Mouse (Mus musculus) brain, embryonic 18.5 days (tissue): ENCODE results near the gene Lpin1.

Experiments used
- DNase-seq: peaks from one replicate; pipeline ENCODE4 v3.0.0-alpha.2; 2012; ENCODE audit warnings: low read depth, low spot score

Lpin1 gene

GRCm38 (mm10) chr12:16619453-16619852 lies 8.7 kb upstream of the Lpin1 start:
- no peak for DNase-seq

GRCm38 (mm10) chr12:16618512-16619274 lies 7.9 kb upstream of the Lpin1 start:
- DNase-seq, result peak; percentile 60

GRCm38 (mm10) chr12:16615738-16616137 lies 5.0 kb upstream of the Lpin1 start:
- DNase-seq, result no peak

DNA sequence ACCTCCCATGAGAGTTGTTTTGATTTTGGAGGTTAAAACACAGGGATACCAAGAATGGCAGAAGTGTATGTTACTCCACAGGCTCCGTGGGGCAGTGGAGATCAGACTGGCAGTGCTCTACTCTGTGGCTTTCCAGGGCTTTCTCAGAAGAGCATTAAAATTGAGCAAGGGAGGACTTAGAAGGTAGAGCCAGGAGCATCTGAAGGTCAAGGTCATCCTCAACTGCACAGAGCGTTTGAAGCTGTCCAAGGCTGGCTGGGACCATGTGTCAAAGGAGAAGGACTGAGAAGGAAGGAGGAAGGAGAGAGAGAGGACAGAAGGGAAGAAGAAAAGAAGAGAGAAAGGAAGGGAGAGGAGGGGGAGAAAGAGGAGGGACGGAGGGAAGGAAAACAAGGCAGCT lies 3.8 kb upstream of the Lpin1 start:
- DNase-seq, result no peak

GRCm38 (mm10) chr12:16605624-16606023 lies 5.1 kb downstream of the Lpin1 start:
- no peak for DNase-seq

DNA sequence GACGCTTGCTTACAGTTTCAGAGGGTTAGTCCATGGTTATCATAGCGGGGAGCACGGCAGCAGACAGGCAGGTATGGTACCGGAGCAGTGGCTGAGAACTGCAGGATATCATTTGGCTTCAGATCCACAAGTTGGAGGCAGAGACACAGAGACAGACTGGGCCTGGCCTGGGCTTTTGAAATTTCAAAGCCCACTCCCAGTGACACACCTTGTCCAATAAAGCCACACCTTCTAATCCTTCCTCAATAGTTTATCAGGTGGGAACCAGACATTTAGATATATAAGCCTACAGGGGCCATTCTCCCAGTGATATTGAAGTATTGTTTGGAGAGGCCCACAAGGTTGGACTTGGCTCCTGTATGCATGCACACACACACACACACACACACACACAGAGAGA lies 8.5 kb downstream of the Lpin1 start:
- no peak for DNase-seq

DNA sequence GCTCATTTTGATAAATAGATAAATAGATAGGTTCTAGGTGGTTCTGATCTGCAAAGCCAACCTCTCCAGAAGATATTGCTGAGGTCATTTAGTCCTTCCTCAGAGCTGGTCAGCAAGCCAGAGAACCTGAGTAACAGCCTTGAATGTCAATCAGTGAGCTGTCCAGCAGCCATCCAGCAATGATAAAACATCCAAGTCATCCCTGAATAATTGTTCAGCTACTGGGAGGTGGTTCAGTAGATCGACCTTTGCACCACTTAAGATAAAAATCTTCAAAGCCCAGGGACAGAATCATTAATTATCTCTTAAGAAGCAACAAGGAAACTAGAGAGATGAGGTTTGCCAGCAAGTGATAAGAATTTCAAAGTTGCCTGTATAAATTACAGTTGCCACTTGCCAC lies 10.4 kb downstream of the Lpin1 start:
- no peak for DNase-seq

DNA sequence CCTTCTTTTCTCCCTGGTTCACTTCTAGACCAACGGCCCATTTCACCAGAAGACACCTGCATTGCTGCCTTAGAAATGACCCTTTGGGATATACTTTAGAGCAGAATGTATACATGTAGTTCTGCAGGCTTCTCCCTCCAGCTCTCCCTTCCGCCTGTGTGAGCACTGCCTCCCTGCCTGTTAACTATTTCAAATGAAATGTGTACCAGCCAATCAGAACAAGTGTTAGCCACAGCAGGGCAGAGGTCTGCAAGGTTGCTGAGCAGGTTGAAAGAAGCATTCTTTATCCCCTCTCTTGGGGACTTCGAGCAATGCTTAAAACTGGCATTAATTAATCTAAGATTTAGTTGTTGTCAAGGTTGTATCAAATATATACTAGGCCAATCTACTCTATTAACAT lies 11.4 kb downstream of the Lpin1 start:
- DNase-seq, result no peak

- no peak for DNase-seq
These were observed 17.0 kb downstream of the Lpin1 start for GRCm38 (mm10) chr12:16593761-16594160.

GRCm38 (mm10) chr12:16593014-16593413 lies 17.8 kb downstream of the Lpin1 start:
- DNase-seq, result no peak

DNA sequence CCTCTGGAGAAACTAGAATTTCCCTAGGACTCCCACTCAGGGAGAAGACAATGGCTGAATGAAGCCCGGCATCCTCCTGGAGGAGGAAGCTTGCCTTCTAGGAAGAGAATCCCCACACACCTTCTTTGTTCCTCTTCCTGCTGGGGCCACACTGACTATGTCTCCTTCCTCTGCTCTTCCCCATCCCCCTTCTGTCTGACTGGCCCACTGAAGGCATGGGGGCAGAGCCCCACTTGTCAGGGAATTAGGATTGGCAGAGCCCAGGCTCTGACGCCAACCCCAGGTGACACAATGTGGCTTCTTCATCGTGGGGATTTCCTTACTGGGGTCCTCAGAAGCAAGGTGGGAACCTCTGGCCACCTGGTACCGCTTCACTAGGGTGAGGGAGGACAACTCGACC lies 18.3 kb downstream of the Lpin1 start:
- no peak for DNase-seq

DNA sequence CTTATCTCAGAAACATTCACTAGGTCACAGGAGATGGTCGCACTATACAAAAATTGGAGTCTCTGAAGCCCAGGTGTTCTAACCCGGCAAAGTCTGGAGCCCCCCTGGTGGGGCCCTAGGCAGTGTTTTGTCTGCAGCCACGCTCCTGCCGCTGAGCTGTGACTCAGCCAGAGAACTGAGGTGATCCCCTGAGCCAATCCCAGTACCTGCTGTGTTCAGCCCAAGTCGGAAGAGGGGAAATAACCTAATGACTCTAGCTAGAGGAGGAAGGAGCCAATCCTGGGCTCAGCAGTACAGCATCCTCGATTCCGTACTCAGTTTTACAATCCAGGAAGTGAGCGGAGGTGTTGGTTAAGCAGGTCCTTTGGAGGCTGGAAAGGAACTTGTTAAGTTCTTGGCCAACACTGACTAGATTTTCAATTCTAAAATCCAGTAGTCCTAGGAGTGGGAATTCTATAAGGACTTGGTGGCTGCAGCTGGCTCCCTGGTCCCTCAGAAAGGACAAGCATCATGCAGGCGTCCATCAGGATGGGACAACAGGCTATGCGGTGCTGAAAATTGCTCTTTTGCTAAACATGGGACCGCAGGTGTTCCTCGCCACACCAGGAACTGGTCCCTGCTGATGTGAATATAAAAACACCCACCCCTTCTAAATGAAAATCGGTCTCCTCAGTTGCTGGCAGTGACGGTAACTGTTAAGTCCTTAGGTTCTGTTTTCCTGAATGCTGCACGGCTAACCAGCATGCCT lies 19.1 kb downstream of the Lpin1 start:
- DNase-seq, result peak; percentile 78

- DNase-seq, result no peak
These were observed 20.8 kb downstream of the Lpin1 start for GRCm38 (mm10) chr12:16589966-16590365.

DNA sequence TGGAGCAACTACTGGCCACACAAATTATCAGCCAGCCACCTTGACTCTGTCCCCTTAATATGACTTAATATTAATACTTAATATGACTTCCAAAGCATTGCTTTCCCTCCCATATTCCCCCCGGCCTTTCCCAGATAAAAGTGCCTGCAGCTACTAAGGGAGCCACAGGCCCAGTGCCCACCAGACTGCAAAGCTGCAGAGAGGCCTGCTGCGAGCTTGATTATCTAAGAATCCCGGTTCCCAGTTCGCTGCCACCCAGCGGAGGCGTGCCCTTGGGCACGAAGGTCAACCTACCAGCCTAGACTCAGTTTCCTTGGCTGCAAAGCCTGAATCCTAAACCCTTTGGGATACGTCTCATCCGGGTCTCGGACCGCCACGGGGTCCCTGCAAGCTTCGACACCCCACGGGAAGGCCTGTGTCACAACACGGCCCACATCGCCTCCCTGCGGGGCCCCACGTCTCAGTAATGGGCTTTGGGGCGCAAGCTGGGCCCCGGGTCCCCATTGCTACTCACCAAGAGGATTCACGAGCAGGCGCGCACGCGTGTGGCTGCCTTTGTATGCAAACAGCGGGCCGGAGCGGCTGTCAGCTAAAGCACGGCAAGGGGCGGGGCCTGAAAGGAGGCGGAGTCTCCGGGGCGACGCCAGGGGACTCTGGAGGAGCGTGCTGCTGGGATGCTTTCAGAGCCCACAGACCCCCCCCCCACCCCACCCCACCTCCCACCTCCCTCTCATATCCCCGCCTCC lies 21.4 kb downstream of the Lpin1 start:
- peak; percentile 81 for DNase-seq

DNA sequence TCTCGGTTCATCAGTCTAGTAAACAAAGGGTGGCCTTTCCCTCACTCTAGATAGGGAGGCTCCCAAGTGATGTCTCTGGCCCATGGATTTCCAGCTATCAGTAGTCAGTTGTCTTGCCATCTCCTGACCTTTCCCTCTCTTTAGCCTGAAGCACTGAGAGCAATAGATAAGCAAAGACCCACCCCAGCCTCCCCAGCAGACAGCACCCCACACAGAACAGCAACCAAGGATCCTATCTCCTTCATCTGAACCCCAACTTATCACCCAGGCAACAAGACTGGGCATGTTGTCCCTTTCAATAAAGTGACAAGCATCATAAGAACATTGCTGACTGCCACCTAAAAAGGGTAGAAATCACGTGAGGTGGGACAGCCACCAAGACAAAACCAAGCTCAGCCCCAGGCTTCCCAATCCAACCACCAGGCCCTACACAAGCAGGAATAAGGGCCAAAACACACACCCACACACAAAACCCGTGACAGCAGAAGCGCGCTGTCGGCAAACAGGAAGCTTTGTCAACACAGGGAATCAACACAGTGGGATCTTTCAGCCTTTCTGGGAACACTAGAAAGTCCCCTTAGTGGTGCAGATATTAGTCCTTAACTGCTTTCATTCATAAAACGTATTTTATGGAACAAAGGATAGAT lies 22.2 kb downstream of the Lpin1 start:
- no peak for DNase-seq

- DNase-seq, result no peak
These were observed 23.0 kb downstream of the Lpin1 start for GRCm38 (mm10) chr12:16587767-16588166.

GRCm38 (mm10) chr12:16587111-16587510 lies 23.7 kb downstream of the Lpin1 start:
- no peak for DNase-seq

GRCm38 (mm10) chr12:16584964-16585363 lies 25.8 kb downstream of the Lpin1 start:
- no peak for DNase-seq

- DNase-seq, result no peak
These were observed 26.6 kb downstream of the Lpin1 start for GRCm38 (mm10) chr12:16584035-16584682.

GRCm38 (mm10) chr12:16583313-16583712 lies 27.5 kb downstream of the Lpin1 start:
- DNase-seq, result no peak

DNA sequence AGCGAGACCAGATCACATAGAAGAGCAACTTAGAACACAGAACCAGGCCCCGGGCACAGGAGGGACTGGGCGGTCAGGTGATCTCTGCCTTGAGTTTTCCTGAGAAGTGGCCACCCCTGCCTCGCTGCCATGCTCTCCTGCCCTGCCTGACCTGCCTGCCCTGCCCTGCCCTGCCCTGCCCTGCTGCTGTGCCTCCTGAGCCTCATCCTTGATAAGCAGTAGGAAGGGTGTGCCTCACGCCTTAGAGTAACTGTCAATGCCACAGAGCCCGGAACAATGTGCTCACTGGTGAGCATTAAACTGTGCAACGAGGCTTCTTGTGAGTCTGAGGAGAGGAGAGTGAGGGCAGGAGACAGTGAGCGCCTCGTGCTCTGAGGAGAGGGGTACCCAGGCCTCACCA lies 30.5 kb downstream of the Lpin1 start:
- no peak for DNase-seq
